Mouse (Mus musculus) heart, embryonic 13.5 days (tissue): ENCODE measurements around the gene Txndc9. TPM values are rescaled to one million over a fixed set of nuclear protein-coding genes. Genes with fewer than 3 reads are reported as not detected.
"Not testable (repeated sequence)": the region's sequence is repeated elsewhere in the genome, so short reads cannot be mapped to it uniquely, and the experiment has no call there.

ENCODE experiments used
- ATAC-seq: fragments of 200-750 bp; cut with Nextera tagmentation; 2 replicates; pipeline ENCODE4 v1.8.0; 2017; ENCODE audit warnings: moderate TSS enrichment; ENCODE audit not compliant: insufficient number of reproducible peaks, low FRiP score, low TSS enrichment; ENCODE audit errors: extremely low read depth
- H3K27ac ChIP-seq: fragments of 300-500 bp; sonication (generic); replicated peaks from 2 replicates; pipeline ENCODE4 v1.5.1; 2015; ENCODE audit warnings: moderate library complexity, mild to moderate bottlenecking, inconsistent platforms
- H3K27me3 ChIP-seq: fragments of 300-500 bp; sonication (generic); replicated peaks from 2 replicates; pipeline ENCODE4 v1.6.1; 2015; ENCODE audit warnings: mild to moderate bottlenecking, inconsistent platforms
- H3K36me3 ChIP-seq: fragments of 300-500 bp; sonication (generic); 2 replicates; pipeline ENCODE4 v1.6.1; 2015; ENCODE audit warnings: mild to moderate bottlenecking, inconsistent platforms
- H3K4me1 ChIP-seq: fragments of 300-500 bp; sonication (generic); 2 replicates; pipeline ENCODE4 v1.6.1; 2015; ENCODE audit warnings: inconsistent platforms
- H3K4me2 ChIP-seq: fragments of 300-500 bp; sonication (generic); 2 replicates; pipeline ENCODE4 v1.6.1; 2015; ENCODE audit warnings: inconsistent platforms, mild to moderate bottlenecking, moderate library complexity
- H3K4me3 ChIP-seq: fragments of 300-500 bp; sonication (generic); 2 replicates; pipeline ENCODE4 v1.5.1; 2015; ENCODE audit warnings: moderate library complexity, mild to moderate bottlenecking, inconsistent platforms
- H3K9ac ChIP-seq: fragments of 300-500 bp; sonication (generic); 2 replicates; pipeline ENCODE4 v1.6.1; 2015; ENCODE audit warnings: inconsistent platforms, mild to moderate bottlenecking, moderate library complexity
- H3K9me3 ChIP-seq: fragments of 300-500 bp; sonication (generic); 2 replicates; pipeline ENCODE4 v1.6.1; 2016; ENCODE audit warnings: inconsistent platforms
- WGBS: fragments of 180-500 bp; shearing (Covaris S2); methylation state at CpG from one replicate; pipeline ENCODE4 v1.1.7; 2015; ENCODE audit warnings: mixed read lengths; 5-methylcytosine and 5-hydroxymethylcytosine counted together
- polyA plus RNA-seq: library from polyadenylated mRNA; unstranded; fragments of >200 nt; fragmentation: Nextera tagmentation; extraction: Ambion mirVana; gene quantifications from 2 replicates; pipeline ENCODE4 v1.2.1, GENCODE M21; 2015

Txndc9 gene
- polyA plus RNA-seq, 1 experiment from 2014 or later = 107 TPM

- no peaks in the 10 kb centered on the region for H3K36me3 ChIP-seq
- H3K9ac ChIP-seq = no peak overlapping the region
- no peak overlapping the region for H3K27ac ChIP-seq
- WGBS = 94% methylated on average over 9 of the region's 9 CpGs
- H3K9me3 ChIP-seq = no peaks in the 10 kb centered on the region
- H3K4me2 ChIP-seq = no peak overlapping the region
- H3K4me3 ChIP-seq = no peak overlapping the region
- ATAC-seq = no peak
- no peaks in the 10 kb centered on the region for H3K27me3 ChIP-seq
- peaks cover 20% of the 10 kb centered on the region for H3K4me1 ChIP-seq
Measured at GRCm38 (mm10) chr1:38001956-38002355, 4.3 kb upstream of the Txndc9 start.

GRCm38 (mm10) chr1:38000844-38001243, 3.2 kb upstream of the Txndc9 start:
- Histone ChIP-seq H3K9ac (no peak overlapping the region), H3K4me2 (peak overlapping the region; percentile 33; the same call in 1 of the 2 replicates), H3K36me3 (peaks cover under 1% of the 10 kb centered on the region; the same call in 1 of the 2 replicates), H3K4me1 (peaks cover 23% of the 10 kb centered on the region), H3K27me3 (no peaks in the 10 kb centered on the region), H3K9me3 (no peaks in the 10 kb centered on the region), H3K4me3 (no peak overlapping the region), H3K27ac (no peak overlapping the region)
- no peak for ATAC-seq
- 71% methylated on average over 8 of the region's 8 CpGs for WGBS

GRCm38 (mm10) chr1:37999552-37999951, 1.9 kb upstream of the Txndc9 start:
- H3K4me2 ChIP-seq = peak overlapping the region; percentile 96
- peaks cover 14% of the 10 kb centered on the region for H3K36me3 ChIP-seq
- peak overlapping the region; percentile 96 for H3K4me3 ChIP-seq
- peaks cover 24% of the 10 kb centered on the region for H3K4me1 ChIP-seq
- H3K27ac ChIP-seq = no peak overlapping the region
- 60% methylated on average over 3 of the region's 3 CpGs for WGBS
- peak overlapping the region; percentile 97 for H3K9ac ChIP-seq
- no peak for ATAC-seq
- no peaks in the 10 kb centered on the region for H3K27me3 ChIP-seq
- H3K9me3 ChIP-seq = no peaks in the 10 kb centered on the region

GRCm38 (mm10) chr1:37998371-37999199, 892 bp upstream of the Txndc9 start:
- 2% methylated on average over 44 of the region's 47 CpGs for WGBS
- Histone ChIP-seq H3K4me2 (peak overlapping the region; percentile 96), H3K9ac (peak overlapping the region; percentile 97), H3K4me1 (peaks cover 24% of the 10 kb centered on the region), H3K4me3 (peak overlapping the region; percentile 96), H3K36me3 (peaks cover 23% of the 10 kb centered on the region), H3K9me3 (no peaks in the 10 kb centered on the region), H3K27me3 (no peaks in the 10 kb centered on the region), H3K27ac (peak overlapping the region; percentile 93)
- no peak for ATAC-seq

GRCm38 (mm10) chr1:37996877-37997484, 712 bp downstream of the Txndc9 start:
- ATAC-seq = peak; percentile 93
- Histone ChIP-seq H3K9me3 (no peaks in the 10 kb centered on the region), H3K27me3 (no peaks in the 10 kb centered on the region), H3K4me3 (peak overlapping the region; percentile 96), H3K4me2 (peak overlapping the region; percentile 96), H3K27ac (peak overlapping the region; percentile 93), H3K4me1 (peaks cover 21% of the 10 kb centered on the region), H3K36me3 (peaks cover 39% of the 10 kb centered on the region), H3K9ac (peak overlapping the region; percentile 97)
- WGBS = under 1% methylated on average over 42 of the region's 42 CpGs

- no peak for ATAC-seq
- Histone ChIP-seq H3K4me1 (peaks cover 21% of the 10 kb centered on the region), H3K27me3 (no peaks in the 10 kb centered on the region), H3K36me3 (peaks cover 47% of the 10 kb centered on the region), H3K4me2 (peak overlapping the region; percentile 96), H3K27ac (peak overlapping the region; percentile 93), H3K9me3 (no peaks in the 10 kb centered on the region), H3K9ac (peak overlapping the region; percentile 97), H3K4me3 (peak overlapping the region; percentile 96)
- 36% methylated on average over 3 of the region's 3 CpGs for WGBS
Measured at GRCm38 (mm10) chr1:37996226-37996625, 1.5 kb downstream of the Txndc9 start.

- no peak overlapping the region for H3K9ac ChIP-seq
- H3K9me3 ChIP-seq = no peaks in the 10 kb centered on the region
- no peaks in the 10 kb centered on the region for H3K27me3 ChIP-seq
- no peak for ATAC-seq
- no peak overlapping the region for H3K4me2 ChIP-seq
- H3K4me3 ChIP-seq = no peak overlapping the region
- 88% methylated on average over 5 of the region's 5 CpGs for WGBS
- peaks cover 76% of the 10 kb centered on the region for H3K36me3 ChIP-seq
- H3K4me1 ChIP-seq = no peaks in the 10 kb centered on the region
- H3K27ac ChIP-seq = no peak overlapping the region
Measured at GRCm38 (mm10) chr1:37987856-37988255, 9.8 kb downstream of the Txndc9 start.

GRCm38 (mm10) chr1:37985764-37986323, 11.8 kb downstream of the Txndc9 start:
- H3K27ac ChIP-seq = no peak overlapping the region
- H3K9ac ChIP-seq = no peak overlapping the region
- no peaks in the 10 kb centered on the region for H3K9me3 ChIP-seq
- no peak overlapping the region for H3K4me3 ChIP-seq
- peaks cover 56% of the 10 kb centered on the region for H3K36me3 ChIP-seq
- H3K4me2 ChIP-seq = no peak overlapping the region
- no peaks in the 10 kb centered on the region for H3K4me1 ChIP-seq
- no peaks in the 10 kb centered on the region for H3K27me3 ChIP-seq
- ATAC-seq = no peak
- WGBS = 71% methylated on average over 9 of the region's 9 CpGs

GRCm38 (mm10) chr1:37984326-37984725, 13.4 kb downstream of the Txndc9 start:
- H3K9me3 ChIP-seq = no peaks in the 10 kb centered on the region
- no peak overlapping the region for H3K9ac ChIP-seq
- H3K4me1 ChIP-seq = no peaks in the 10 kb centered on the region
- H3K4me3 ChIP-seq = no peak overlapping the region
- H3K36me3 ChIP-seq = peaks cover 40% of the 10 kb centered on the region
- H3K27me3 ChIP-seq = no peaks in the 10 kb centered on the region
- no peak overlapping the region for H3K27ac ChIP-seq
- ATAC-seq = no peak
- no peak overlapping the region for H3K4me2 ChIP-seq
- 82% methylated on average over 1 of the region's 1 CpGs for WGBS

- Histone ChIP-seq H3K27me3 (no peaks in the 10 kb centered on the region; the same call in 1 of the 2 replicates), H3K9me3 (no peaks in the 10 kb centered on the region), H3K27ac (no peak overlapping the region), H3K4me1 (no peaks in the 10 kb centered on the region), H3K36me3 (no peaks in the 10 kb centered on the region), H3K9ac (no peak overlapping the region), H3K4me2 (no peak overlapping the region), H3K4me3 (no peak overlapping the region)
- 86% methylated on average over 7 of the region's 7 CpGs for WGBS
- ATAC-seq = no peak
Measured at GRCm38 (mm10) chr1:37977303-37977702, 20.4 kb downstream of the Txndc9 start.

- H3K9ac ChIP-seq, H3K4me3 ChIP-seq, H3K4me2 ChIP-seq, H3K9me3 ChIP-seq, H3K4me1 ChIP-seq, H3K27ac ChIP-seq, ATAC-seq, H3K27me3 ChIP-seq, H3K36me3 ChIP-seq: not testable (repeated sequence)
- 63% methylated on average over 9 of the region's 9 CpGs for WGBS
Measured at GRCm38 (mm10) chr1:37976666-37977065, 21.0 kb downstream of the Txndc9 start.
